Mouse (Mus musculus) heart, adult 2 months (tissue): ENCODE measurements at regions not wholly inside any gene's neighbourhood (a gene's known extent, or its start where the extent isn't known, plus 50 kb on each side); places are given as distances from the start of the nearest gene placed in this dataset.

Experiments
- CTCF ChIP-seq: fragments of 200-600 bp; IDR thresholded peaks from 2 replicates; pipeline ENCODE4 v1.8.1; 2022; ENCODE audit warnings: antibody characterized with exemption, mild to moderate bottlenecking, moderate library complexity
- EP300 ChIP-seq: fragments of 200-500 bp; IDR thresholded peaks from 2 replicates; pipeline ENCODE4 v1.6.1; 2011; ENCODE audit warnings: low read depth, low read length, control low read depth; ENCODE audit not compliant: insufficient read depth
- POLR2A ChIP-seq: fragments of 200-500 bp; IDR thresholded peaks from 2 replicates; pipeline ENCODE4 v1.6.1; 2011; ENCODE audit warnings: mild to moderate bottlenecking, low read depth, low read length, control low read depth; ENCODE audit not compliant: insufficient read depth

DNA sequence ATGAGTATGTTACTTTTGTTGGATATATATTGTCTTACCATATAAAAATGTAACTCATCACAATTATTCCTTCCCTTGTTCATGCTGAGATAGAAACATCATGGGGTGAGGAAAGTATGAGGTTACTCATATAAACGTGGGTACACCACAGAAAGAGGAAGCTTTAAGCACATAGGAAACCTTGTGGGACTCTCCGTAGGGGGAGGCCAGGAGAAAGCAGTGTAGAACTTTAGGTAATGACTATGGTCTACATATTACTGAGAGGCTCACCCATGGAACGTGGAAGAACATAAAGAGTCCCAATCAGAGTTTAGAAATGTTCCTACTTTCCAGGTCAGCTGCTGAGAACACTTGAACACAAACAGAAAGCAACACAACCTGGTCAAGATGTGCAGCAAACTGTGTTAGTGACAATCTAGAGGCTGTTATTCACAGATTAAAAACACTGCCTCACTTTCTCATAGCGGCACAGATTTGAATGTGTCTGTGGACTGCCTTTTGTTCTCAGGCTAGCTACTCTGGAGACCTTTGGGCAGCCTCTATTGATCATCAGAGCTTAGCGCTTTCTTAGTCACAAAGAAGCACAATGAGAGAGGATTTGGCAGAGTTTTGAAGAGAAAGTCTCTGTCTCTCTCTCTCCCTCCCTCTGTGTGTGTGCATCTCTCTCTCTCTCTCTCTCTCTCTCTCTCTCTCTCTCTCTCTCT, 51.4 kb upstream of the Tab2 start:
- TF ChIP-seq POLR2A = no peak
- no peak for TF ChIP-seq CTCF
- no peak for TF ChIP-seq EP300
